Mouse (Mus musculus) intestine, postnatal 0 days (tissue): Measurements from ENCODE around the gene Fam76a. TPM values are rescaled to one million over a fixed set of nuclear protein-coding genes. Genes with fewer than 3 reads are reported as not detected.
A peak's percentile ranks its signal among the peaks of the same experiment; 100 is the strongest.

ENCODE experiments used
- ATAC-seq: fragments of 200-750 bp; cut with Nextera tagmentation; 2 replicates; pipeline ENCODE4 v1.8.0; 2017; ENCODE audit warnings: mild to moderate bottlenecking, moderate TSS enrichment, moderate library complexity
- H3K27ac ChIP-seq: fragments of 300-500 bp; sonication (generic); 2 replicates; pipeline ENCODE4 v1.5.1; 2014; ENCODE audit warnings: mild to moderate bottlenecking, low read depth, low read length, moderate library complexity
- H3K27me3 ChIP-seq: fragments of 300-500 bp; sonication (generic); replicated peaks from 2 replicates; pipeline ENCODE4 v1.6.1; 2014; ENCODE audit warnings: low read length, mixed read lengths; ENCODE audit not compliant: control insufficient read depth, insufficient read depth
- H3K36me3 ChIP-seq: fragments of 300-500 bp; sonication (generic); 2 replicates; pipeline ENCODE4 v1.6.1; 2014; ENCODE audit warnings: mild to moderate bottlenecking, moderate library complexity; ENCODE audit not compliant: control insufficient read depth, insufficient read depth
- H3K4me1 ChIP-seq: fragments of 300-500 bp; sonication (generic); replicated peaks from 2 replicates; pipeline ENCODE4 v1.6.1; 2014; ENCODE audit warnings: antibody characterized with exemption, low read length, mixed read lengths; ENCODE audit not compliant: control insufficient read depth, insufficient read depth
- H3K4me2 ChIP-seq: fragments of 300-500 bp; sonication (generic); replicated peaks from 2 replicates; pipeline ENCODE4 v1.6.1; 2014; ENCODE audit warnings: low read depth, mild to moderate bottlenecking, moderate library complexity
- H3K4me3 ChIP-seq: fragments of 300-500 bp; sonication (generic); 2 replicates; pipeline ENCODE4 v1.5.1; 2014; ENCODE audit warnings: low read depth, low read length
- H3K9ac ChIP-seq: fragments of 300-500 bp; sonication (generic); 2 replicates; pipeline ENCODE4 v1.6.1; 2014; ENCODE audit warnings: mild to moderate bottlenecking, low read depth, low read length
- H3K9me3 ChIP-seq: fragments of 300-500 bp; sonication (generic); 2 replicates; pipeline ENCODE4 v1.6.1; 2016; ENCODE audit warnings: mixed run types; ENCODE audit not compliant: control insufficient read depth
- CTCF ChIP-seq: sonication (generic); IDR thresholded peaks from 2 replicates; pipeline ENCODE4 v1.5.1; 2016; ENCODE audit warnings: low read depth, mild to moderate bottlenecking, control low read depth, antibody characterized with exemption, moderate library complexity
- WGBS: fragments of 180-500 bp; shearing (Covaris S2); extraction: QIAGEN DNeasy Blood & Tissue Kit; methylation state at CpG from one replicate; pipeline ENCODE4 v1.1.7; 2014; 5-methylcytosine and 5-hydroxymethylcytosine counted together
- polyA plus RNA-seq: library from polyadenylated mRNA; unstranded; fragments of >200 nt; fragmentation: Nextera tagmentation; extraction: Ambion mirVana; gene quantifications from 2 replicates; pipeline ENCODE4 v1.2.1, GENCODE M21; 2015

Fam76a gene
- polyA plus RNA-seq, 1 experiment from 2014 or later, result 46.5 TPM

GRCm38 (mm10) chr4:132941012-132941729 is 18.8 kb upstream of the Fam76a start:
- 39% methylated on average over 23 of the region's 23 CpGs for WGBS
- no peaks in the 10 kb centered on the region for H3K4me1 ChIP-seq
- no peak overlapping the region for H3K27ac ChIP-seq
- H3K4me3 ChIP-seq, result no peak overlapping the region
- H3K36me3 ChIP-seq, result no peaks in the 10 kb centered on the region
- ATAC-seq, result peak; percentile 51
- H3K9me3 ChIP-seq, result no peaks in the 10 kb centered on the region
- H3K27me3 ChIP-seq, result 0 out of 2 replicates have a peak, but pooled peaks cover 3% of the 10 kb centered on the region
- no peak for TF ChIP-seq CTCF
- H3K4me2 ChIP-seq, result no peak overlapping the region
- no peak overlapping the region for H3K9ac ChIP-seq

DNA sequence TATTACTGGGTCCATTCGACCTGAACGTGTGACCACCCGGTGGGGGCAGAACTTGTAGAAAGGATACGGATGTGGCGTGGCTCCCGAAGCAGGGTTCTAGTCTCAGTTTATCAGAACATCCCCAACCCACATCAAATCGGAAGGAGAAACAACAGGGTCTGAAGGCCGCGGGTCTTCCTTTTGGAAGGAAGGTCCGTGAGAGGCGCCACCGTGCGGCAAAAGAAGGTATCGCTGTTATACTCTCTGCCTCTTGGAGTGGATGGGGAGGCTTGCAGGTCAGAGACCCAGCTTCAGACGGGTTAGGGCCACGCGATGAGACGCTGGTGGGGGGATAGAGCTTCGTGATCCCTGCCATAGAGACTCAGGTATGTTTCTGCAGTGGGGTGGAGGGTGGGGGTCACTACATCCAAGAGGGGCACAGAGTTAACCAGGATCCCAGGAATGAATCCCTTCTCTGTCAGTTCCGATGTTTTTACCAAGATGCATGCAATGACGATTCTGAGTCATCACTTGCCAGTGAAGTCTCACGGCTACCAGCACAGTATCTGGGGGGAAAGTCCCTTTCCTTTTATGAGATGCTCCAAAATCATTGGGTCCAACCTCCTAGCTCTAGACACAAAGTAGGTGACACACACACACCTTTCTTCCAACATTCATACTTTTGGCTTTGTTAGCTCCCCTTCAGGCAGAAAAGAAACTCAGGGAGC is 17.2 kb upstream of the Fam76a start:
- 26% methylated on average over 22 of the region's 22 CpGs for WGBS
- ATAC-seq, result no peak

DNA sequence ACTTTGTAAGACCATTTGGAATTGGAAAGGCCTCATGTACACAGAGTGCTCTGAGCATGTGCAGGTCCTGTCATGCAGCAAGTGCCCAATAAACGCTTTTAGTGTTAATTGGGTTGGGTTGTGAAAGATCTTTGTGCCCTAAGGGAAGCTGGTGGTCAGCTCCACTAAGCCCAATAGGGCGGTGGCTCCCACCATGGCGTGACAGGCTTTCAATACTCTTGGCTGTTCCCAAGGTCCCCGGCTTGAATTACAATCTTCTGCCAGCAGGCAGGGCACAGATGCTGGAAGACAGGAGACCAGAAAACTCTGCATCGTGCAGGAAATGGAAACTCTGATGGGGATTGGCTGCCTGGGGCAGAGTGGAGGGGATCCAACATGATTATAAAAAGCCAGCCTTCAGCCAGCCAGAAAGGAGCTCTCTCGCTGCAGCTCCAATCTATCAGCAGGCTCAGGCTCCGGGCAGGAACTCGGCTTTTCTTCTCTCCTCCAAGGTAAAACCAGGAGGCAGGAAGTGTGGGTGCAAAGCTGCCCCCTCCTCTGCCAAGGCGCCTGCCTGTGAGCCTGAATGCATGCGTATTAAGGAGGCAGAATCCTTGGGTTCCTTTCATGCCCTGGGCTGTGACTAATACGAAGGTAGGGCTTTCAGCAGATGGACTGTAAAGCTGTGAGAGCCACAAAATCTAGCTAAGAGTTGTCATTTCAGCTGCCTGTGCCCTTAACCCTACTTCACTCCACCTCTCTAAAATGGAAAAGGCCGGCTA is 16.0 kb upstream of the Fam76a start:
- Histone ChIP-seq H3K4me1 (no peaks in the 10 kb centered on the region), H3K4me3 (no peak overlapping the region), H3K9me3 (no peaks in the 10 kb centered on the region), H3K27me3 (0 out of 2 replicates have a peak, but pooled peaks cover 3% of the 10 kb centered on the region), H3K9ac (no peak overlapping the region), H3K36me3 (no peaks in the 10 kb centered on the region), H3K27ac (no peak overlapping the region), H3K4me2 (0 out of 2 replicates have a peak overlapping the region, but pooled peaks have one; percentile 9)
- TF ChIP-seq CTCF, result no peak
- no peak for ATAC-seq
- 62% methylated on average over 12 of the region's 12 CpGs for WGBS

More for the DNA sequence above, 17.2 kb upstream of the Fam76a start:
- Histone ChIP-seq H3K4me2 (0 out of 2 replicates have a peak overlapping the region, but pooled peaks have one; percentile 6), H3K36me3 (no peaks in the 10 kb centered on the region), H3K4me3 (no peak overlapping the region), H3K9me3 (no peaks in the 10 kb centered on the region), H3K9ac (no peak overlapping the region), H3K27me3 (0 out of 2 replicates have a peak, but pooled peaks cover 3% of the 10 kb centered on the region), H3K4me1 (no peaks in the 10 kb centered on the region), H3K27ac (no peak overlapping the region)
- TF ChIP-seq CTCF, result peak; percentile 82

GRCm38 (mm10) chr4:132934639-132935038 is 12.3 kb upstream of the Fam76a start:
- ATAC-seq, result peak; percentile 48
- no peak overlapping the region for H3K4me3 ChIP-seq
- no peaks in the 10 kb centered on the region for H3K4me1 ChIP-seq
- 19% methylated on average over 7 of the region's 7 CpGs for WGBS
- H3K4me2 ChIP-seq, result peak overlapping the region; percentile 48
- H3K36me3 ChIP-seq, result no peaks in the 10 kb centered on the region
- H3K9me3 ChIP-seq, result no peaks in the 10 kb centered on the region
- H3K27me3 ChIP-seq, result no peaks in the 10 kb centered on the region
- H3K27ac ChIP-seq, result no peak overlapping the region
- no peak for TF ChIP-seq CTCF
- no peak overlapping the region for H3K9ac ChIP-seq

GRCm38 (mm10) chr4:132932752-132933404 is 10.5 kb upstream of the Fam76a start:
- TF ChIP-seq CTCF, result no peak
- ATAC-seq, result no peak
- Histone ChIP-seq H3K4me1 (no peaks in the 10 kb centered on the region), H3K36me3 (no peaks in the 10 kb centered on the region), H3K9ac (no peak overlapping the region), H3K27me3 (no peaks in the 10 kb centered on the region), H3K9me3 (no peaks in the 10 kb centered on the region), H3K4me2 (no peak overlapping the region), H3K27ac (no peak overlapping the region), H3K4me3 (no peak overlapping the region)
- WGBS, result 84% methylated on average over 4 of the region's 4 CpGs
